Mouse (Mus musculus): ENCODE data around the gene Lats1.
"Not testable (repeated sequence)": the region's sequence is repeated elsewhere in the genome, so short reads cannot be mapped to it uniquely, and the experiment has no call there.

The Lats1 gene

GRCm38 (mm10) chr10:7726501-7726812 lies 45.4 kb downstream of the Lats1 start:
- DNase-seq (ENCODE audit: low spot score): no peak

GRCm38 (mm10) chr10:7727011-7727410 lies 46.0 kb downstream of the Lats1 start:
- DNase-seq (ENCODE audit: low spot score): no peak

GRCm38 (mm10) chr10:7731582-7731981 lies 50.6 kb downstream of the Lats1 start:
- DNase-seq (ENCODE audit: low spot score): no peak

GRCm38 (mm10) chr10:7737122-7737521 lies 56.1 kb downstream of the Lats1 start:
- DNase-seq (ENCODE audit: low spot score): no peak

- no peak for DNase-seq (ENCODE audit: low spot score)
Measured at GRCm38 (mm10) chr10:7737914-7738313, 56.9 kb downstream of the Lats1 start.

- not testable (repeated sequence) for DNase-seq (ENCODE audit: low spot score)
Measured at GRCm38 (mm10) chr10:7745528-7745927, 64.5 kb downstream of the Lats1 start.

- DNase-seq (ENCODE audit: low spot score): no peak
Measured at GRCm38 (mm10) chr10:7748752-7749151, 67.7 kb downstream of the Lats1 start.

- no peak for DNase-seq (ENCODE audit: low spot score)
Measured at GRCm38 (mm10) chr10:7757544-7757943, 76.5 kb downstream of the Lats1 start.

Measured in ovary, postnatal 14 days (tissue).